Mouse (Mus musculus): ENCODE measurements around the gene Gab2. TPM values are rescaled to one million over a fixed set of nuclear protein-coding genes. Genes with fewer than 3 reads are reported as not detected.

The Gab2 gene
- total RNA-seq (2021): 10 to 100 TPM; 13.1 to 13.7 TPM
- long read RNA-seq, experiment 1, full-length matches to known transcripts: 3 of 6 reads
- long read RNA-seq, experiment 1, partial matches to known transcripts: 1 of 6 reads
- long read RNA-seq, experiment 1, other reads (novel, unspliced or antisense): 2 of 6 reads
- long read RNA-seq, experiment 2: 0 reads

DNA sequence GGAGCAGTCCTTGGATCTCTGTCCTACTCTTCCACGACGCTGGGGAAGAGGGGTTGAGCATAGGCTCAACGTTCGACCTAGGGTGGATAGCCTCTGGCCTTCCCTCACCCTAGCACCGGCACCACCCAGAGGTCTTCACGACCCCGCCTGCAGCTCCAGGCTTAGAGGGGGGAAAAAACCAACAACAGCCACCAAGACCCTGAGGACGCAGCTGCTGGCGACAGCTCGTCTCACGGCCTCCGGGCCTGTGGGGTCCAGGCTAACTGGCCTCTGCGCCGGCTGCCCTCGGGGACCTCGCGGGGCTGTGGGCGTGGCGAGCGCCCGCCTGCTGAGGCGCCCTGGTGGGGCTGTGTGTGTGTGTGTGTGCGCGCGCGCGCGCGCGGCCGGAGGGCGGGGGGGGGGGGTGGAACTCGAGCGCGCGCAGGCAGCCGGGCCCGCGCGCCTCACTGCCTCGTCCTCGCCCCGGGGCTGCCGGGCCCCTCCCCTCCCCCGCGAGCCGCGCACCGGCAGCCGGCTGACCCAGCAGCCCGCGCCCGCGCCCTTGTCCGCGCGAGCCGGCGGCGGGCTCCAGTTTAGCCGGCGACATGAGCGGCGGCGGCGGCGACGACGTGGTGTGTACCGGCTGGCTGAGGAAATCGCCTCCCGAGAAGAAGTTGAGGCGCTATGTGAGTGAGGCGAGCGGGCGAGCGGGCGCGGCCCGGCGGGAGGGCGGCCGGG is at the start of gene Gab2:
Gene Gab2 (plus strand): TSS at position 345 of the 717 bp plus-strand sequence.
- peak; percentile 73 for DNase-seq

DNA sequence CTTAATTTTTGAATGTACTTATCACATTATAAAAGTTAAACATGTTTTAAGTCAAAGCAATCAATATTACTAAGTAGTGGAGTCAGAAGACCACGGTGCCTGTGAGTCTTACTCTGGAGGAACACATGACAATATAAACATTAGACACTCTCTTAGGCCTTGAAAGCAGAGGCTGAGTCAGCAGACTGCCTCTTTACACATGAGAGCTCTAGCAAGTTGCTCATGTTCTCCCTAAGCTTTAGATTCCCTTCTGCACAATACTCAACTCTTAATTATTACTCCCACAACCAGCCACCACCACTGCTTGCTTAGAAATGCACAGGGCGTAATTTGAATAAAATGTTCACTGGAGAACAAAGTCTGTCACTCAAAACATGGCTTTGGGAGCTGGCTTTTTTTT is 49.0 kb upstream of the Gab2 start:
- no peak for DNase-seq

DNA sequence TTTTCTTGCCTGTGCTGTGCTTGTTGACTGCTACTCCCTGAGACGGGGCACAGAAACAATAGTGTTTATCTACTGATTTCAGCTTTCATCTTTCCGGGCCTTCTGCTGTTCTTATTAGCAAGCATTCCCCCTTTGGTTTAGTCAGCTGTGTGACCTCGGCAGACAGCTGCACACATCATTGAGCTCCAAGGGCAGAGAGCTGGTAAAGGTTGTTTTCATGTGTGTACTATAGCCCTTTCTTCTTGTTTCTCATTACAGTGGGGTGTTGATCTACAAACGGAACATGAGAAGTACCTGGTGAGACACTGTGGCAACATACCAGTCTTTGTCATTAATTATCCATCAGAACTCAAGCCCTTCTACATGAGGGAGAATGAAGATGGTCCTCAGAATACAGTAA is 41.7 kb upstream of the Gab2 start:
- DNase-seq: no peak

DNA sequence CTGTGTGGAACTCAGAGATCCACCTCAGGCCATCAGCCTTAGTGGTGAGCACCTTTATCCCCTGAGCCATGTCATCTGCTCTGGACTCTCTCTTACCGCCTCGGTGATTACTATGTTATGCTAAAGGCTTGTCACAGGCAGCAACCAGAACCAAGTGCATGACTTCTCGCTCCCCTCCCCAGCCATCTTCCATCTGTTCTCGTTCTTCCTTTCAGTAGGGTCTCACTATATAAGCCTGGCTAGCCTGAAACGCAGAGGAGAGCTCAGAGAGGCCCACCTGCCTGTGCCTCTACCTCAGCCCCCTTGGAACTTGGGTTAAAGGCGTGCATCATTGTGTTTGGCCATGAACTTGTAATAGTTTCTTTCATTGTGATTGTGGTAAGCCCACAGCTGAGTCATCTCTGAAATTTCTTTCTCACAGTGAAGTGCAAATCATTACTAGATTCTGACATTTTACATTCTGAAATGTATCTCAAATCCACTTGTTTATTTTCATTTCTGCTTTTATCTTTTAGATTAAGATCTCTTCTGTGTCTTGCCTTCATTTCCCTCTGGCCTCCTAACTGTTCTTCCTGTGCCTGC is 39.4 kb upstream of the Gab2 start:
- DNase-seq: no peak

DNA sequence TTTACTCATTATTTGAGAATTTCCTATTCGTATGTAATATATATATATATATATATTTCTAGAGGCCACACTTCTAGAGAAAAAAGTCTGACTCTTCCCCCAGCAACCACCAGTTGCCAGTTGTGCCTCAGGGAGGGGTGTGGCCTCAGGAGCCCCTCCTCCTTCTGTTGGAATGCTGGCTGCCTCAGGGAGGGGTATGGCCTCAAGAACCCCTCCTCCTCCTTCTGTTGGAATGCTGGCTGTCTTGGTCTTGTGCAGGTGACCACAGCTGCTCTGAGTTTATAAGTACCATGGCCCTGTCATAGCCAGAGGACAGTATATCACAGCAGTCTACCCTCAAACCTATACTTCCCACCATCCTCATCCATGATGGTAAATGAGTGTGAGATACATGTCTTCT is 38.4 kb upstream of the Gab2 start:
- DNase-seq: no peak

DNA sequence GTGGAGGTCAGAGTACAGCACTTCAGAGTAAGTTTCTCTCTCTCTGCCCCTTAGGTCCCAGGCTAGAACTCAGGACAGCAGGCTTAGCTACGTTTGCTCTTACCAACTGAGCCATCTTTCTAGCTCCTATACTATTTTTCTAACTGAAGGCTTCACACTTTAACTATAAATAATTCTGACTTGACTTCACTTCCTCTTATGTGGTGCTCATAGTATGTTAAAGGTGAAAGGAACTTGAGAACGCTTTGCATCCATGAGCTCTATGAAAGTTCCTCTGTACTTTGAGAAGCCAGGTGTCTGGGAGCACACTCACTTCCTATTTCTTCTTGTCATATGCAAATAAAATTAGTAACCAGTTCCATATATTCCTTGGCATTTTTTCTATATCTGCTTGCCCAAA is 20.4 kb upstream of the Gab2 start:
- DNase-seq: no peak

DNA sequence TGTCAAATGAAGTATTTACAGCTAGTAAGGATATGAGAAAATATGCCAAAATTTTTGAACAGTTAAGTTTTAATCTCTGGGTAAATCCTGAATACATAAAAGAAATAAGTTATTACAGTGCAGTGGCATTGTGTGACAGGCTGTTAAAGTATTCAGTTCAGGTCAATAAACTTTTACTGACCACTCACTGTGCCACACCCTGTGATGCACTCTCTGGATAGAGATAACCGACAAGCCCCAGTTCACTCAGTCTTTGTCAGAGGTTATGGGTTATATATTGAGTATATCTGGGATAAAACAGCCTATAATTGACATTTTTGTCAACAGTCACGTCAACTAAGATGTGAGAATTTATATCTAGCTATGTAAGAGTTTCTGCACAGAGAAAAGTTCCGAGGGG is 9.9 kb upstream of the Gab2 start:
- DNase-seq: no peak

DNA sequence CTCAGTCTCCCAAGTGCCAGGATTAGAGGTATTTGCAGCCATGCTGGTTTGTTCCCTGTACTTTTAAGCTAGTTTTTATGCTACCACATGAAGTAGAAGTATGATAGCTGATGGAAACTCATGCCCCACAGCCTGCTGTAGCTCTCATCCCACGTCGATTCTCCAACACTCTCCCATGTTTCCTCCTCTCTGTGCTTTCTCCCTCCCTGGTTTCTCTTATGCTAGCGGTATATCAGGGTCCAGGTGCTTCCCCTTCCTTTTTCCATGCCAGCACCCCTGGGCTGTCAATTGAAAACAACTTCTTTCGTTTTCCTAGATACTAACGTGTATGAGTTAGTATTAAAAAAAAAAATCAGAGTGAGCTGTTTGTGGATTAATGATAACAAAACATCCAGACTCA is 9.3 kb upstream of the Gab2 start:
- DNase-seq: no peak

DNA sequence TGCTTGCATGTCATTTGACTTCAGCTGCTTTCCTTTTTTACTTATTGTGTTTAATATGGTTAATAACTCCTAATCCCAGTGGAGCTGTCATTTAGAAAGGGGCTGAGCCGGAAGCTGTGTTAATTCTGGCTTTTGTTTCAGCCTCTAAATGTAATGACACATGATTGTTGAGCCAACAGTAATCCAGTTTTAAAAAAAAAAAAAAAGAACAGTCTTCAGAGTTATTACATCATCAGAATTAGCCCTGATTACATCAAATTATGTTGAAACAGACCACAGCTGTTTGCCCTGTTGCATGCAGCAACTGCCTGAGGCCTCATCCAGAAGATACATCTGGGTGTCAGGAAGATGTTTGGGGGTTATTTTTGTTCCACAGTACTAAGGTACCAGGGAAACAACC is 6.4 kb upstream of the Gab2 start:
- no peak for DNase-seq

DNA sequence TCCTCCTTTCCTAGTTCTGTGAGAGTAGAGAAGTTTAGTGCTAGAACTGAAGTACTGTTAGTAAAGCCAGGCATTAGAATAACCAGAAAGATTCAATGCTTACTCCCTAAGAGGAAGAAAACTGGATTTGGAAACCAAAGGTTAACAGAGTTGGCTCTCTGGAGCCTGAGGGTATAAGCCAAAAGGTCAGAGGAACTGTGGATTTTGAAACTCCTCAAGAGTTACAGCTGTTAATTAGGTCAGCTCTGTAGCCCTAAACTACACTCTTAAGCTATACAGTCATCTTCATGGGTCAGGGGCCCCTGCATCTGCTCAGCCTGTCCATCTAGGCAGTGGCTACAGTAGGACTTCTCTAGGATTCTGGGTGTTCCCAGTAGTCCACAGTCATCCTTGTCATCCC is 4.4 kb upstream of the Gab2 start:
- DNase-seq: no peak

DNA sequence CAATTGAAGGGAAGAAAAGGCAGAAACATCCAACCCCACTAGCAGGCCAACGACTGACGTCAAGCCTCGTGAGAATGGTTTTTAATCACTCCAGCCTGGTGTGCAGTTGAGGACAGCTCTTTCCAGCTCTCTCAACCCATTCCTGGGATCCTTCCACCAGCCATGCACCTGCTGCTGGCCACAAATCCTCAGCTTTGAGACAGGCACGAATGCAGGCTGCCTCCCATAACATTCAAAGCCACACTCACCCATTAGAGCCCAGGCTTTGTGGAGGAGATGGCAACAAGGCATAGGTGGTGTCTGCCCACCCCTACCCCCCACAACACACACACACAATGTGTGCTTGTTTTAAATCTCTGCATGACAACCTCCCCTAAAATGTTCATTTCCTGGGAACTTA is 2.7 kb upstream of the Gab2 start:
- DNase-seq: peak; percentile 7

DNA sequence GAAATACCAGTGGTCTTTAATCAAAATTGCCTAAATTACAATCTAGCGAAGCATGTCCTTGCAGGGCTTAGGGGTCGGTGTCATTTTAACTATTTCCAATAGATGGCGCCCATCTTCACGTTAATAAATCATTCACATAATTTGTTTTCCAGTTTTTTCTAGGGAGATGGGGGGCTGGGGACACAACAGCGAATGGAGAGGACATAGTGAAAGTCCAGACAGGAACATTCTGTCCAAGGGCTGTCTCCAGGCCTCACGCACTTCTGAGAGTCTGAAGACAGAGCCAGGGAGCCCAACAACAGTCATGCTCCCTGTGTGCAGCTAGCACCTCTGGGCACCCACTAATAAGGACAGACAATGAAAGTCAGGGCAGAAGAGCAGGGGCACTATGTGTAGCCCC is 2.2 kb upstream of the Gab2 start:
- DNase-seq: peak; percentile 9

DNA sequence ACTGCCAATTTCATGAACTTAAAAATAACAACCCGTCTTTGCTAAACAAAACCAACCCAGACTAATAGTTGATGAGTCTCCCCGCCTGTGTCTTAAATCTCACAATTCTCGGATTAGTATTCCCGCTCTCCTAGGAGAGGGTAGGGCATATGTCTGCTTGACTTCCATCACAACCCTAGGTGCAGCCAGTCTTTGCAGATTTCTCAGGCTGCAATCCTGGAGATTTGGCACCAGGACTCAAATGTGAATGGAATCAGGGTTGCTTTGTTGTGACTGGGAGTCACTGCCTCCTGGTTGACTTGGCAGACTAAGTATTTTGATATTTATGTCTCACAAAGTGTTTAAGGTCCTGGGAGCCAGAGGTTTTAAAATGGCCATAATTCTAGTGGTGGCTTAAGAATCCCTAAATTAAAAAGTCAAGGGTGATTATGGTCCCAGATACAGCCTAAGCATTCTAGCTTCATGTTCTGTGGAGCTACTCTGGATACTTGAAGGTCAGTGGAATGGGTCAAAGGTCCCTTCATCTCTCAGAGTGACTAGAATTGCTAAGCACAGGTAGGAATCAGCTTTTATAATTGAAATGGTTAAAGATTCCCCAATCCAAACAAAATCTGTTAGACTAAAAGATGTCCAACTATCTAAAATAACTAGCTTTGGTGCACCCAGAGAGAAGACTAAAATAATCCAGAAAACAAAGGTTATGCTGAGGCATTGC is 1.6 kb upstream of the Gab2 start:
- no peak for DNase-seq

DNA sequence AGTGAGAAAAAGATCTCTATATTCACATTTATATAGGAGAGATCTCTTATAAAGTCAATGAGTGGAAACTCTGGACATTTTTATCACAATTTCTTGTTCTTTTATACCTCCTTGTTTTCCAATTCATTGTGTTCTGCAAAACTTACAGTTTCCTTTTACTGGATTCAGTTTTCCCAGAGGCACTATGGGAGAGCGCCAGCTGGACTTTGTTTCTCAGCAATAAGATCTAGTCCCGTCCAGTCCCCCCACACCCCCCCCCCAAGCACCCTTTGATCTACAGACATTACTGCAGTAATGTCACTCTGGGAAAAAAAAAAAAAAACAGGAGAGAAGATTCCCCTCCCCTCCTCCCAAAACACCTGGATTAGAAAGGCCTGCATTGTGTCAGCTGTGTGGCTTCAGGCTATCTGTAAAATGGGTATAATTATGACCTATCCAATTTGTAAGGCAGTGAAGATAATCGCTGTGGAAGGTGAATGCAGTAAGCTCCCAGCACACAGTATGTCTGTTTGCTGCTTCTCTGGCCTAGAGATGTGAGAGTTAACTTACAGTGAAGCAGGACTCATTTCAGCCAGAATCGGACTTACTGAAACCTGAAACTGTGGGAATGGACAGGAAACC is 655 bp upstream of the Gab2 start:
- no peak for DNase-seq

DNA sequence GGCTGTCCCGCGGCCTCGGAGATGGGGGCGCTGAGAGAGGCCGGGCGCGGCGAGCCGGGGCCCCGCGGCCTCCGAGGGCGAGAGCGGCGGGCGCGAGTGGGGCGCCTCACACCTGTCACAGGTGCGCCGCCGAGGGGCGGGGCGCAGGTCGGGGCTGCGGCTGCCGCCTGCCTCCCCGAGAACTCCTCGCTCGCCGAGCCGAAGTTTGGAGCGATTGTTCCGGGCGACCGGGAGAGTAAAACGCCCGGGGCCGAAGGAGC is 503 bp downstream of the Gab2 start:
- no peak for DNase-seq

DNA sequence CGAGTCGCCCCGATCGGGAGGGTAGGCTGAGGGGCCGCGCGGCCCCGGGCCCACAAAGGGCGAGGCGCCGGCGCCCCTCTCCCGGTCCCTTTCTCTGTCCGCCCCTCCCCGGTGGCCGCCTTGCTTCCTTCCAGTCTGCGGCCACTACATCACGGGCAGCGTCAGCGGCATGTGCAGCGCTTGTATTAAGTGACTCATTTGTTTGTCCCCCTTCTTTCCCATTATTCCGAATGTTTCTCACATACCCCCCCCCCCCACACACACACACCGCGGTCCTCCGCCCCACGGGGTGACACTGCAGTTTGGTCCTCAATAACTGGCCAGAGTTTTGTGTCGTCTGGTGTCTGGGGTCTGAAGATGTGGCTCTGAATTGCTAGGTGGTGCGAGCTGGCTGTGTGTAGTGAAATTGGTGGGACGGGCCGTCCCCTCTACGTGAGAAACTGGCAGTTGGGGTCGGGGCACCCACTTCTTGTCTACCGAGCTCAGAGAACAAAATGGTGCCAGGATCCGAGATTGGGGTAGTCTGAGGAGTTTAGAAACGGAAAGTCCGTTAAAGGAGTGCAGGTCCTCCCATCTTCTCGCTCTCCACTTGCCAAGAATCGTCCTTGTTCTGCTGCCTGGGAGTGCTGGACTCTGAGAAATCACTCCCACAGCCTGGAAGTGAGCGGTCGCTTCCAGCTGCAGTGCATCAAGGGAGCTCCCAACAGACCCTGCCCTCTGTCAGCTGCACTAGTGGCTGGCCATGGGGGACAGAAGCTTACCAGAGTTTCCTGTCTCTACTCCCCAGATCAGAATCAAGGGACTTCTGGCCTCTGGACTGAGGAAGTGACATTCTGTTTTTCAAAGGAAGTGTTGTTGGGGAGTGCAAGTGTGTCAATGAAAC is 1.1 kb downstream of the Gab2 start:
- DNase-seq: peak; percentile 58

DNA sequence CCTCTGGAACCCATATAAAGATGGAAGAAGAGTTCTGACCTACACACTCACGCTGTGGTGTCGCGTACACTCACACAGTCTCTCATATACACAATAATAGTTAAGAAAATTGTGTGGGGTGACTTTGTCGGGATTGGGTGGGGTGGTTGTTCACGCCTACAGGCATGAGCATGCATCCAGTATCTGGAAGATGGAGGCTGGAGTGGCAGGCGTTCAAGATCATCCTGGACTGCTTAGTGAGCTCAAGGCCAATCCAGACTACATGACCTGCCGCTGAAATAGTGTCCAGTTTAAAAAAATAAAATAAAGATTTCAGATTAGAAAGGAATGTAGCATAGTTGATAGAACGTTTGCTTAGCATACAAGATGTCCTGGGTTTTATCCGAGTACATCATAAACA is 2.2 kb downstream of the Gab2 start:
- DNase-seq: no peak

DNA sequence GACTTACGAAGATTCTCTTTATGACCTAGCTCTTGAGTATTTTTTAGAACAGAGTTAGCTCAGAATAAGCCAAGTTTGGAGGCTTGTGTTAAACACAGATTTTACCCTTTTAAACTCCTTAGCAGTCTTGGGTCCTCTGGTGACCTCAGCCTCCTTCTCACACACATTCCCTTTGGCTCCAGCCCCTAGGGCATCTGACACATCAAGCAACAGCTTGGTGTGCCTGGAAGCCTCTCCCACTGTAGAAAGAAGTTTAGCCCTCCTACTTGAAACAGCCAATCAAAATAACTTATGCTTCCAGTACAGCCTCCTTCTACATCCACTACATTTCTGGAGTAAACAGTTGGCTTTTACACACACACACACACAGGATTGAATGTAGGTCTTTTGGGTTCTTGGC is 2.8 kb downstream of the Gab2 start:
- no peak for DNase-seq

DNA sequence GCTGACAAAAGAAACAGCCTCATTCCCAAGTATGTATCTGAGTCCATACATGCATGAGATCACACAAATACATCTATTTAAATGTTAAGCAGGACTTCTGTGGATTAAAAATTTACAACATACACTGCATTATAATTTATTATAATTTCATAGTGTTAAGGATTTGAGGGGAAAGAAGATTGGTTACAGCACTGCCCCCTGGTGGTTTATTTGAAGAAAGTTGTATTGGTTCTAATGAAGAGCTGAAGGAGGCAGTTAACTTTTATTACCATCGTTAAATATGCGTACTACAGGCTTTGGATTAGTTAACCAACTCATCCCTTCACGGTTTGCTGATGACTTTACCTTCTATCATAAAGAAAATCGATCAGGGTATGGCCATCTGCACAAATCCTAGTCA is 3.9 kb downstream of the Gab2 start:
- DNase-seq: no peak

DNA sequence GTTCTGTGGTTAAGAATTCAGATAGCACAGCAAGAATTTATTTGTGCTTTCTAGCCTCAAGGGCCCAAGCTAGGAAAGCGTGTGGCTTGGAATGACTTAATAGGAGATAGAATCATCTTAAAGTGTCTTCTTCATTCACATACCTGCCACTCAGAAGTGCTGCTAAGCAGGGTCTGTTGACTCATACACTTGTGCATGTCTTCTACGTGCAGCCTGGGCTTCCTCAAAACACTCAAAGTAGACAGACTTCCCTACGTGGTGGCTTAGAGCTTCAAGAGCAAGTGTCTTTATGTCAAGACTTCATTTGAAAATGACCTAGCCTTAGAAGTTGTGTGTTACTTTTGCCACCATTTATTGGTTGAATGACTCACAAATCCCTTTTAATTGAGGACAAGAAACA is 12.9 kb downstream of the Gab2 start:
- no peak for DNase-seq

DNA sequence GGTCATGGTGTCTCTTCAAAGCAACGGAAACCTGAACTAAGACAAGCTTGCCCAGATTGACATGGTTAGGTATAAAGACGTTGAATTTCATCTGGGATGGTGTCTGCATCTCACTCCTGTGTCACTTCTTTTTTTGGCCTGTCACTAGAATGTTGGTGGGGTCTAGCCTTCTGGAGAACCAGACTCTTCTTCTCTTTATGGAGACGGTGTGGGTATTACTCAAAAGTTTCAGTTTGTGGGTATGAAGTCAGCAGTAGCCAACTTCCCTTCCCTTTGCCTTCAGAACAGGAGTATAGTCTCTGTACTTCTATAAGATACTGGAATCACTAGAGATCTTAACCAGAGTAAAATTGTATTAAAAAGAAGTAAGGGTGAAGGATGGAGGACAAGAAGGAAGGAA is 26.7 kb downstream of the Gab2 start:
- DNase-seq: no peak

DNA sequence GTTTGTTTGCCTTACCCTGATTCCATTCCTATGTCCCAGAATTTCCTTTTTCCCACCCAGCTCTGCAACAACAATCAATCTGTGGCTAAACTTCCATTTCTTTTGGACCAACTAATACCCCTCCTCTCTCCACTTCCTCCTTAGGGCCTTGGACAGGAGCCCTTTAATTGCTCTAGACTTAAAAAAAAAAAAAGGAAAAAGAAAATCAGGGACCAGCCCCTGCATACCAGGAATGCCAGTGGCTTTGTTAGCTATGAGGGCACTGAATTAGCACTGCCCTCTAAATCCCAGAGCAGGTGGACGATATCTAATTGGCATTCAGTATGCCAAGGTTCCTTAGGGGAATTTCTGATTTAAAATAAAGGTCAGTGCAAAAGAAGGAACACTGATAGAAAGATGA is 47.6 kb downstream of the Gab2 start:
- no peak for DNase-seq

All from gastrocnemius, postnatal 10 days (tissue).